Mouse (Mus musculus) kidney, adult 2 months (tissue): ENCODE data around the gene Txnip.

ENCODE experiments used
- CTCF ChIP-seq: fragments of 200-500 bp; conservative IDR thresholded peaks from 2 replicates; pipeline ENCODE4 v1.5.1; 2011; ENCODE audit warnings: low read depth, mild to moderate bottlenecking, control low read depth, low read length, moderate library complexity, mixed read lengths; ENCODE audit not compliant: insufficient read depth, insufficient read length
- POLR2A ChIP-seq: fragments of 200-500 bp; IDR thresholded peaks from one replicate; pipeline ENCODE4 v1.6.1; 2011; ENCODE audit warnings: low read depth, low read length, control low read depth

DNA sequence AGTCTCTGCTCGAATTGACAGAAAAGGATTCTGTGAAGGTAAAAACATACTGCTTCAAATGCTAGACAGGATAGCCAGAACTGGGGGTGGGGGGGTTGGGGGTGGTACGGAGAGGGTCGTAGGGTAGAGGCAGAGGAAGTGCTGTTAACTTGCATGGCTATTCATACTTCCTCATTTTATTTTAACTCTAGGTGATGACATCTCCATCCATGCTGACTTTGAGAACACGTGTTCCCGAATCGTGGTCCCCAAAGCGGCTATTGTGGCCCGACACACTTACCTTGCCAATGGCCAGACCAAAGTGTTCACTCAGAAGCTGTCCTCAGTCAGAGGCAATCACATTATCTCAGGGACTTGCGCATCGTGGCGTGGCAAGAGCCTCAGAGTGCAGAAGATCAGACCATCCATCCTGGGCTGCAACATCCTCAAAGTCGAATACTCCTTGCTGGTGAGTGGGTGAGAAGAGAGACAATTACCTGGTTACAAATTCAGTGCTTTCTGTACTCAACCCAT is 1.7 kb downstream of the Txnip start:
- TF ChIP-seq CTCF, result no peak
- no peak for TF ChIP-seq POLR2A
